Mouse (Mus musculus) granulocyte monocyte progenitor cell, adult 5-6 weeks (primary cell): Measurements from ENCODE around the gene Tap2. TPM values are rescaled to one million over a fixed set of nuclear protein-coding genes. Genes with fewer than 3 reads are reported as not detected.
A peak's percentile ranks its signal among the peaks of the same experiment; 100 is the strongest.
"Not testable (repeated sequence)": the region's sequence is repeated elsewhere in the genome, so short reads cannot be mapped to it uniquely, and the experiment has no call there.

Experiments used
- ATAC-seq: replicated peaks from 2 replicates; pipeline ENCODE4 v1.8.0; 2016; ENCODE audit warnings: mild to moderate bottlenecking, moderate TSS enrichment, inconsistent platforms; ENCODE audit not compliant: poor library complexity, severe bottlenecking
- total RNA-seq, 2 experiments: library from RNA; stranded (forward) in 1 of 2; stranded (reverse) in 1 of 2; fragments of 200-712, 200-1000 nt in 1 of 2; fragments of >200 nt in 1 of 2; fragmentation: Nextera tagmentation in 1 of 2; gene quantifications; 2 replicates each; pipeline ENCODE4 v1.2.3; 2014 to 2017

The Tap2 gene
- total RNA-seq, 2 experiments from 2014 or later, result 23.2 to 69.6 TPM

DNA sequence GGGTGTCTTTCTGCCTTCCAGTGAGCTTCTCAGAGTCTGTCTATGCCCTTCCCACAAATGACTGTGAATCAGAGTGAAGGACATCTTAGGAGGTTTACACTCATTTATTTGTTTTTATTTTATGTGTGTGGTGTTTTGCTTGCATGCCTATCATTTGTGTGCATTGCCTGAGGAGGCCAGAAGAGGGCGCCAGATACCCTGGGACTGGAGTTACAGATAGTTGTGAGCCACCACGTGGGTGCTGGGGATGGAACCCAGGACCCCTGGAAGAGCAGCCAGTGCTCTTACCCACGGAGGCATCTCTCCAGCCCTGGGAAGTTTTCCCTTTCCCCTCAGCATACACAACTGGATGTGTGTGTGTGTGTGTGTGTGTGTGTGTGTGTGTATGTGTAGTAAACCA lies 6.4 kb downstream of the Tap2 start:
- no peak for ATAC-seq

DNA sequence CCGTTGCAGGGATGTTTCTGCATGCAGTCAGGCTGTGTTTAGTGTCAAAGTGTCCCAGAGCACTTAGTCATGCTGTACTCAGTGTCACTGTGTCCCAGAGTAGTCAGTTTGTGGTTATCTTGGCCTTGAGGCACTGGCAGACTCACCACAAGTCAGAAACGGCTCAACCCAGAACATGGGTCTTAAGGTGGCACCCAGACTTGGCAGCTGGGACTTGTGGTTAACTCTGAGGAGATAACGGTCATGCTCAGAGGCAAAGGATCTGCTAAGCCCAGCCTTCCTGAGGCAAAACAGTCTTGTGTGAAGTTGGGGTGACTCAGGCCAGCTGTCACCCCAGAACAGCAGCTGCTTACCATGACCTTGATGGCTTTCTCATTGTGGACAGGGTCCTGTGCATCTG lies 7.3 kb downstream of the Tap2 start:
- peak; percentile 83 for ATAC-seq

DNA sequence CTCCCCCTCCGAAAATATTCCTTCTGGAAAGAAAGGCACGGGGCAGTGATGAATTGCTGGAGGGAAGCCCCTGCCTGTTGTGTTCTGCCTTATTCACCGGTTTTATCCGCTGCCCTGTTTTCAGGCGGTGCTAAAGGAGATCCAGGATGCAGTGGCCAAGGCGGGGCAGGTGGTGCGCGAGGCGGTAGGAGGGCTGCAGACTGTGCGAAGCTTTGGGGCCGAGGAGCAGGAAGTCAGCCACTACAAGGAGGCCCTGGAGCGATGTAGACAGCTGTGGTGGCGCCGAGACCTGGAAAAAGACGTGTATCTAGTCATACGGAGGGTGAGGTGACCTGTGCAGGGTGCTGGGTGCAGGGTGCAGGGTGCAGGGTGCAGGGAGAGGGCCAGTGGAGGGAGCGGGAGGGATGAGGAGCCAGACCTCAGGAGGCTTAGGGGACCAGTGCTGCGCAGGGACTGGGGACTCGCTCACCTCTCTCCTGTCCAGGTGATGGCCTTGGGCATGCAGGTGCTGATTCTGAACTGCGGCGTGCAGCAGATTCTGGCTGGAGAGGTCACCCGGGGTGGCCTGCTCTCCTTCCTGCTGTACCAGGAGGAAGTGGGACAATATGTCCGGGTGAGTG lies 8.5 kb downstream of the Tap2 start:
- ATAC-seq, result no peak

DNA sequence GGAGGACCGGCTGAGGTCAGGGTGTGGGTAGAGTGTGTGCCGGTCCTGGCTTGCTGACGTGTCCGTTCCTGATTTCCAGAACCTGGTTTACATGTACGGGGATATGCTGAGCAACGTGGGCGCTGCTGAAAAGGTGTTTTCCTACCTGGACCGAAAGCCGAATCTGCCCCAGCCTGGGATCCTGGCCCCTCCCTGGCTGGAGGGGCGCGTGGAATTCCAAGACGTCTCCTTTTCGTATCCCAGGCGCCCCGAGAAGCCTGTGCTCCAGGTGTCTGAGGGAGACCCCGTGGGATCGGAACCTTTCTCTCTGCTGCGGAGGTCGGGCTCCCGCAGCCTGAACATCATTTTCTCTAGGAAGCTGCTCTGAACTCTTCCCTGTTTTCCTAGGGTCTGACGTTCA lies 10.6 kb downstream of the Tap2 start:
- no peak for ATAC-seq

DNA sequence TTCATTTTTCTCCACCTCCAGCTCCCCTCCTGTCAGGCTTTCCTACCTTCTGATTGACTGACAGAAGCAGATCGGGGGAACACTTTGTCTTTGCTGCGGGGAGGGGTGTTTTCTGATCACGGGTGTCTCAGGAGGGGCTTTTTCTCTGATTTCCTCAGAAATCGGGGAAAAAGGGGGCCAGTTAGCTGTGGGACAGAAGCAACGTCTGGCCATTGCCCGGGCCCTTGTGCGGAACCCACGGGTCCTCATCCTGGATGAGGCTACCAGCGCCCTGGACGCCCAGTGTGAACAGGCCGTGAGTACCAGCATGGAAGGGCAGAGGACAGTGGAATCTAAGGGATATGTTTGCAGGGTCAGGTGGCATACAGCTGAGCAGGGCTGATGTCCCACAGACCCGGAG lies 11.8 kb downstream of the Tap2 start:
- ATAC-seq, result no peak

DNA sequence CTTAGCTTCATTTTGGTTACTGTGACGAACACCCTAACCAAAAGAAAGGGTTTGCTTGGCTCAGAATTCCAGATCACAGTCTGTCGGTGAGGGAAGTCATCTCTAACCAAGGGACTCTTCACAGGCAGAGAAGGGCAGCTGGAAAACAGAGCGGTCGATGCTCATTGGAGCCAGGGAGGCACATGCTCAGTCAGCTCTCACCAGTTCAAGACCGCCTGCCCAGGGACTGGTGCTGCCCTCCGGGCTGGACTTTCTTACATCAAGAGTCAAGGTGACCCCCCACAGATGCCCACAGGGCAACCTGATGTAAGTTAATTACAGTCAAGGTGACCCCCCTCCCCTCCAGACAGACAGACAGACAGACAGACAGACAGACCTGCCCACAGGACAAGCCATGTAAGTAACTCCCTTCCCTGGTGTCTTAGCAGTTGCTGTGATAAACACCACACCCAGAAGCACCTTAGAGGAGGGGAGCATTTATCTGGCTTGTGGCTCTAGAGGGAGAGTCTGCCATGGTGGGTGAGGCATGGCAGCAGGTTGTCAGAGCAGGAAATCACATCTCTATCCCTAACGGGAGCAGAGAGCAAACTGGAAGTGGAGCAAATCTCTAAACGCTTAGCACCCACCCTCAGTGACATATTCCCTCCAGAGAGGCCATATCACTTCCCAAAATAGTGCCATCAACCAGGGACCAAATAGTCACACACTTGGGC lies 14.0 kb downstream of the Tap2 start:
- no peak for ATAC-seq

DNA sequence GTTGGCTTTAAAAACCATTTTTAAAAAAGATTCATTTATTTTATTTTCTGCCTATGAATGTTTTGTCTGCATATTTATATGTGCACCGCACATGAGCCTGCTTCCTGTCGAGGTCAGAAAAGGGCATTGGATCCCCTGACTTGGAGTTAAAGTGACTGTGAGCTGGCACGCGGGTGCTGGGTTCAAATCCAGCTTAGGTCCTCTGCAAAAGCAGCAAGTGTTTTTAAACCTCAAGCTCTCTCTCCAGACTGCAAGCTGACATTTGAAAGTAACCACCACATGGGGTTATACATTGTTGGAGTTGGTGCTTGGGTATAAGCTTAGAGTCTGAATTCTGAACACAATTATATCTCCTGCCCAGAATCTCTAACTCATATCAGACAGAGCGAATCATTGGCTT lies 14.7 kb downstream of the Tap2 start:
- no peak for ATAC-seq

DNA sequence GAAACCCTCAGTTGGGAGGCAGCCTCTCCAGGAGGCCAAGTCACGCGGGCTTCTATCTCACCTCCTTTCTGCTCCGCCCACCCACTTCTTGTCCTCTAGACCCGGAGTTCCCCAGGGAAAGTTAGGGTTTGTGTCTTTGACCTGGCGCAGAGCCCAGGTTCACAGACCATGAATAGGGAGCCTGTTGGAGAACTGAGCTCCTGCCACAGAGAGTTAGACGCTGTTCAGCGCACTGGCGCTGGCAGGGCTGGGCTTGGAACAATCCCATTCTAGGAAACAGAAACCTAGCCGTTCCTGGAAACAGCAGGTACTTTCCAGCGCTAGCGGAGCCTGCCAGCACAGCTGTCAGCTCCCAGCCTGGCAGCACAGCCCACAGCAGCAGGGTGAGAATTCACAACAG lies 15.3 kb downstream of the Tap2 start:
- ATAC-seq, result no peak

DNA sequence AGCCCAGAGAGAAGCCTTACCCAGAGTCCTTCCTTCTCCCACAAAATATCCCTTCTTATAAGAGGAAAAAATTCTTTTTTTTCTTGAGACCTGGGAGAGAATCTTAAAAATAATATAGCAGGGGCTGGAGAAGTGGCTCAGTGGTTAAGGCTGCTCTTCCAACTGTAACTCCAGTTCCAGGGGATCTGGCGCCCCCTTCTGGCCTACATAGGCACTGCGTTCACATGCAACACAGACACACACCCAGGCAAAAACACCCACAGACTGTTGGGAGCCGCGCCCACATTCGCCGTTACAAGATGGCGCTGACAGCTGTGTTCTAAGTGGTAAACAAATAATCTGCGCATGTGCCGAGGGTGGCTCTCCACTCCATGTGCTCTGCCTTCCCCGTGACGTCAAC lies 15.8 kb downstream of the Tap2 start:
- not testable (repeated sequence) for ATAC-seq

DNA sequence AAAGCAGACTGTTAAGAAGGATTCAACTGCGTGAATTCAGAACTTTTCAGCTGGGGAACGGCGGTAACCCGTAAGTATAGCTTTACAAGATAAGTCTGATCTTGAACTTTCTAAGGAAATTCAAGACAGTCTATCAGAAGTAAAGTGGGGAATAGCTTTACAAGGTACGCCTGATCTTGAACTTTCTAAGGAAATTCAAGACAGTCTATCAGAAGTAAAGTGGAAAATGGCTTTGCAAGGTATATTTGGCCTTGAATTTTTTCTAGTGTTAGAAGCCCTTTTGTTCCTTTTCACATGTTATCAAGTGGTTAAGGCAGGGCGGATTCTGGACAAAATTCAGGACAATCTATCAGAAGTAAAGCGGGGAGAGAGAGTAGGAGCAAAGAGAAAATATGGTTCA lies 16.5 kb downstream of the Tap2 start:
- ATAC-seq, result not testable (repeated sequence)

DNA sequence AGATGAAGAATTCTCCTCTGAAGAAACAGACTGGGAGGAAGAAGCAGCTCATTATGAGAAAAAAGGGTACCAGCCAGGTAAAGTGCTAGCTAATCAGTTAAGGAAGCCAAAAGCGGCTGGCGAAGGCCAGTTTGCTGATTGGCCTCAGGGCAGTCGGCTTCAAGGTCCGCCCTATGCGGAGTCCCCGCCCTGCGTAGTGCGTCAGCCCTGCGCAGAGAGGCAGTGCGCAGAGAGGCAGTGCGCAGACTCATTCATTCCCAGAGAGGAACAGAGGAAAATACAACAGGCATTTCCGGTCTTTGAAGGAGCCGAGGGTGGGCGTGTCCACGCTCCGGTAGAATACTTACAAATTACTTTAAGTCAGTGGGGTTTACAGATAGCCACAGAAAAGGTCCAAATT lies 17.1 kb downstream of the Tap2 start:
- not testable (repeated sequence) for ATAC-seq

DNA sequence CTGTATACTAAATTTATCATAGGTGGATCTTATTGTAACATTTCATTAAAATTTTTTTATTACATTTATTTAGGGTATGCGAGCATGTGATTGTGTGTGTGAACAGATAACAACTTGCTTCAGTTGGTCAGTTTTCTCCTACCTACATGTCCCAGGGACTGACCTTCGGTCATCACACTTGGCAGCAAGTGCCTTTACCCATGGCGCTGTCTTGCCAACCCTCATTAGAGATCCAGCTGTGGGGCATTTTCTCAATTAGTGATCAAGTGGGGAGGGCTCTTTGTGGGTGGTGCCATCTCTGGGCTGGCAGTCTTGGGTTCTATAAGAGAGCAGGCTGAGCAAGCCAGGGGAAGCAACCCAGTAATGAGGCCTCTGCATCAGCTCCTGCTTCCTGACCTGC lies 21.5 kb downstream of the Tap2 start:
- ATAC-seq, result no peak

DNA sequence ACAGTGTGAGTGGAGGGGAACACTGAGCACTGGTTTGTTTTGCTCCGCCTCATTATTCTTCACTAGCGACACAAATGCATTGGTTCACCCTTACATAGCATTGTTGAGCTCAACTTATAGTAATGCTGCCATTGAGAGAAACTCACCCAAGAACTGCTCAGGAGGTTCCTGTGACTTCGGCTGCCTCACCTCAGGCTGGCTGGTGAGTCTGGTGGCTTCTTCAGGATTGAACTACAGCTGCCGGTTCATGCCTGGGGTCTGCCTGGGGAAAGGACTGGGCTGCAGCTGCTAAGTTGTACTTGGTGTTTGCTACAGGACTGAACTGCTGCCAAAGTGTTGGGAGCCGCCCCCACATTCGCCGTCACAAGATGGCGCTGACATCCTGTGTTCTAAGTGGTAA lies 22.1 kb downstream of the Tap2 start:
- ATAC-seq, result no peak

DNA sequence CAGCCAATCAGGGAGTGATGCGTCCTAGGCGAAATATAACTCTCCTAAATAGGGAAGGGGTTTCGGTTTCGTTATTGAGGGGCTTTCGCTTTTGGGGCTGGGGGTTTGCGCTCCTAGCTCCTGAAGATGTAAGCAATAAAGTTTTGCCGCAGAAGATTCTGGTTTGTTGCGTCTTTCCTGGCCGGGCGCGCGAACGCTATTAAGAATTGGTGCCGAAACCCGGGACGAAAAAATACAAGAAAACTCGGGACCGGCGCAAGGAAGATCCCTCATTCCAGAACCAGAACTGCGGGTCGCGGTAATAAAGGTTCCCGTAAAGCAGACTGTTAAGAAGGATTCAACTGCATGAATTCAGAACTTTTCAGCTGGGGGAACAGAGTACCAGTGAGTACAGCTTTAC lies 22.6 kb downstream of the Tap2 start:
- not testable (repeated sequence) for ATAC-seq

DNA sequence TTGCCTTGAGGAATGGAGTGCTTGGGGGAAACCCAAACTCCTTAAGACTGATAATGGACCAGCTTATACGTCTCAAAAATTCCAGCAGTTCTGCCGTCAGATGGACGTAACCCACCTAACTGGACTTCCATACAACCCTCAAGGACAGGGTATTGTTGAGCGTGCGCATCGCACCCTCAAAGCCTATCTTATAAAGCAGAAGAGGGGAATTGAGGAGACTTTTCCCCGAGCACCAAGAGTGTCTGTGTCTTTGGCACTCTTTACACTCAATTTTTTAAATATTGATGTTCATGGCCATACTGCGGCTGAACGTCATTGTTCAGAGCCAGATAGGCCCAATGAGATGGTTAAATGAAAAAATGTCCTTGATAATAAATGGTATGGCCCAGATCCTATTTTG lies 27.6 kb downstream of the Tap2 start:
- ATAC-seq, result not testable (repeated sequence)

DNA sequence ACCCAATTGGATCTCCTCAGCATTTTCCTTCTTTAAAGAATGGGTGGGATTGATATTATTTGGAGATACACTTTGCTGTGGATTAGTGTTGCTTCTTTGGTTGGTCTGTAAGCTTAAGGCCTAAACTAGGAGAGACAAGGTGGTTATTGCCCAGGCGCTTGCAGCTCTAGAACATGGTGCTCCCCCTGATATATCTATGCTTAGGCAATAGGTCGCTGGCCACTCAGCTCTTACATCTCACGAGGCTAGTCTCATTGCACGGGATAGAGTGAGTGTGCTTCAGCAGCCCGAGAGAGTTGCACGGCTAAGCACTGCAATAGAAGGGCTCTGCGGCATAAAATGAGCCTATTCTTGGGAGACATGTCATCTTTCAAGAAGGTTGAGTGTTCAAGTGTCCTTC lies 28.7 kb downstream of the Tap2 start:
- ATAC-seq, result not testable (repeated sequence)

DNA sequence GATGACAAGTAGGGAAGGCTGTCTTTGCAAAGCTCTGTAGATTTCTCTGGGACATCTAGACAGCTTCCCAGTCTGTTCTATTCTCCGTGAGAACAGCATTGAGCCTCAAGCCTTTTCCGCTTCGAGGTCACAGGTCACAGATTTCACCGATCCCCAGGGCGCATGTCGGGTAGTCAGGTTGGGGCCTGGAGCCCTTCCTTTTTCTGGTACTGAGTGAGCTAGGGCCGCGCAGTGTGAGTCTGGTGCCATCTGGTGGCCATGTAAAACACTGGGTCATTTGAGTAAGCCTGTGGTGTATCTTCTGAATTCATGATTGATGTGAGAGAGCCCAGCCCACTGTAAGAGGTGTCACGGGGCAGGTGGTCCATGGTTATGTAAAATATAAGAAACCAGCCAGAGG lies 31.6 kb downstream of the Tap2 start:
- ATAC-seq, result peak; percentile 90

DNA sequence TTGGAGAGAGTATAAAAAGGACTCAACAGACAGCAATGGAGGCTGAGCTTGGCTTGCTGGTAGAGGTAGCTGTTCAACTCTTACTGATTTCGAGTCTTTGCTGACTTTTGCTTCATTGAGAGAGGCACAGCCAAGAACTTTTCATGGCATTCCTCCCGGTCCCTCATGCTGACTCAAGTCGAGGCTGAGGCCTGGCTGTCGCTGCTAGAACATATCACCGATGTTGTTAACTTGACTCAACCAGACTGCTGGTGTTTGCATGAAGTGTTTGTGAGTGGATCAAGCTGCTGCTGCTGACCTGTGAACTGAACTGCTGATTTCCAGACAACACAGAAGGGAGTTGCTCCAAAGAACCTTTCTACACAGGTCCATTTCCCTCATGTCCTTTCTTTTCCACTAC lies 33.4 kb downstream of the Tap2 start:
- ATAC-seq, result no peak

DNA sequence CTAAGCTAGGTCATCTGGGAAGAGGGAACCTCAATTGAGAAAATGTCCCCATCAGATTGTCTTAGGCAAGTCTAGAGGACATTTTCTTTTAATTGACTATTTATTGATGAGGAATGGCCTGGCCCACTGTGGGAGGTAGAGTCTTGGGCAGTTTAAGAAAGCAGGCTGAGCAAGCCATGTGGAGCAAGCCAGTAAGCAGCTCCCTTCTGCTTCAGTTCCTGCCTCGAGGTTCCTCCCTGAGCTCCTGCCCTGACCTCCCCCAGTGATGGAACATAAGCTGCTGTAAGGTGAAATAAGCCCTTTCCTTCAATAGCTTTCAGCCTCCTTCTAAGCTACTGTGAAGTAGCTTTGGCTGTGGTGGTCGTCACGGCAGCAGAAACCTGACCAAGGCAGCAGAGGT lies 34.4 kb downstream of the Tap2 start:
- ATAC-seq, result no peak

DNA sequence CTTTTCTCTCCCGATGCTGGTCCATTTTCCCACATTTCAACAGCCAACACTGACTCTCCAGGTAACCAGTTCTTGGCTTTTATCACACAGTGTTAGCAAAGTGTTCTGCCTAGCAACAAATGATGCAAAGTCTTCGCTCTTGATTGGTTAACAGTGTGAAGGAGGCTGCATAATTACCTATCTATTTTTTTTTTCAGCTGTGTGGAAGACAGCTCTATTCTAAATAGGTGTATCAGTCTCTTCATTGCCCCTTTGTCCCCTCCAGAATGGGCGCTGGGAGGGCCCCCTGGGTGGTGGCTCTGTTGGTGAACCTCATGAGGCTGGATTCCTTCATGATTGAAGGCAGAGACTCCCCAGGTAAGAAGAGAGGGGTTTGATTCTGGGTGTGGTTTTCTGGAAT lies 35.4 kb downstream of the Tap2 start, which contains the start of gene H2-Ob:
Gene H2-Ob, plus strand, starts transcription at position 198 of the 400 bp plus-strand sequence.
- ATAC-seq, result 0 out of 2 replicates have a peak, but pooled peaks have one; percentile 18

DNA sequence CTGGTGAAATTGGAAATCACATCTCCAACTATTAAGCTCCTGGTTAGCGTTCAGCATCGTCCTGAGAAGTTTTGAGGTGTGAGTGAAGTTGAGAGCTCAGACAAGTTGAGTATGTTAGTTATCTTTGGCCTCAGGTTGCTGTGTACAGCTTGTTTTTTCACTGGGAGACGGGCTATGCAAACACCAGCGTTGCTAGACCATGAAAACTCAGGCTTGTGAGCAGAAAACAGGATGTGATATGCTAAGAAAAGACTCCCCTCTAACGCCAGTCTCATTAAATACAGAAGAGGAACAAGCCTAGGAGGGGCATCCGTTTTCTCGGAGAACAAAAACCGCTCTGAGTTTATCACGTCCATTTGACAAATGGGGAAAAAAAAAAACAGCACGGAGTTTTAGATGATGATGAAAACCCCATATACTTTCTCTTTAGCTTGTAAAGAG lies 36.3 kb downstream of the Tap2 start:
- ATAC-seq, result peak; percentile 71

DNA sequence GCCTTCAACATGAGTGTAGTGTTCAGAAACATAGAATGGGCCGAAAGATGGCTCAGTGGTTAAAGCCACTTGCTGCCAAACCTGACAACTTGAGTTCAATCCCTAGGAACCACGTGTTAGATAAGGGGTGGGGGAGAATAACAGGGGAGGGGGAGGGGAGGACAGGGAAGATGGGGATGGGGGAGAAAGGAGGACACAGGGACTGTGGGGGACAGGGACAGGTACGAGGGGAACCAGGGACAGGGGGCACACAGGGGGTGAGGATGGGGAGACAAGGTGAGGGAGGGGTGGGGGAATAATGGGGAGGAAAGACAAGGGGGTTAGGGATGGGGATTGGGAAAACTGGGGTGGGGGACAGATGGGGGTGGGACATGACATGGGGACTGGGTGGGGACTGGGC lies 37.0 kb downstream of the Tap2 start:
- ATAC-seq, result no peak
